Mouse (Mus musculus) stomach, postnatal 0 days (tissue): Measurements from ENCODE around the gene Arhgap15.

ENCODE experiments used
- CTCF ChIP-seq: IDR thresholded peaks from 2 replicates; pipeline ENCODE4 v1.5.1; 2016; ENCODE audit warnings: antibody characterized with exemption, low read depth, mild to moderate bottlenecking, moderate library complexity
- EP300 ChIP-seq: optimal IDR thresholded peaks from 2 replicates; pipeline ENCODE3; 2016; ENCODE audit warnings: antibody characterized with exemption

DNA sequence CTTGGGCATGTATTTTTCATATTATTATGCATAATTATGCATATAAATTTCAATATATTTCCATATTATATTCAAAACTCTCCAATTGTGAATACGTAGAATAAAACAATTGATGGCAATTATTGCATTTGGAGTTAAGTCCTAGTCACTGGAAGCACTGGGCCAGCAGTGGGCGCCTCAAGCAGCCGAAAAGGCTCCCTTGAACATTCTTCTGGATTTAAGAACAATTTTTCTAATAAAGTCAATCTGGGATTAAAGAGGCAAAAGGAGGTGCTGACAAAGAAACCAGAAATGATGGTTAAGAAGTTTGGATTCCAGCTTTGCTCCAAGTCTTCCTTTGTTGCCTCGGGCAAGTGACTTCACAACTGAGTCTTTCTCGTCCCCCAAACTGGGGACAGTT, 355.1 kb downstream of the Arhgap15 start:
- peak; percentile 61 for TF ChIP-seq CTCF
- TF ChIP-seq EP300 = no peak
